Mouse (Mus musculus) stomach, postnatal 0 days (tissue): Measurements from ENCODE around the gene Vav2.

Experiments used
- CTCF ChIP-seq: IDR thresholded peaks from 2 replicates; pipeline ENCODE4 v1.5.1; 2016; ENCODE audit warnings: antibody characterized with exemption, low read depth, mild to moderate bottlenecking, moderate library complexity
- EP300 ChIP-seq: optimal IDR thresholded peaks from 2 replicates; pipeline ENCODE3; 2016; ENCODE audit warnings: antibody characterized with exemption

- TF ChIP-seq CTCF (peak; percentile 58), EP300 (no peak)
These were observed 82.8 kb downstream of the Vav2 start for GRCm38 (mm10) chr2:27343984-27344453.
